Mouse (Mus musculus) adipose tissue, adult 10 weeks (tissue): ENCODE measurements around the gene Vmn2r94. TPM values are rescaled to one million over a fixed set of nuclear protein-coding genes. Genes with fewer than 3 reads are reported as not detected.

Experiments
- polyA plus RNA-seq: library from polyadenylated mRNA; stranded (reverse); fragments of 350-450 nt; fragmentation: Illumina TruSeq; extraction: RNeasy Lipid Tissue Mini Kit (QIAGEN cat#74804); gene quantifications from one replicate; pipeline ENCODE4 v1.2.3, GENCODE M21; 2014; ENCODE audit warnings: low read depth, low replicate concordance

The Vmn2r94 gene
- not detected for polyA plus RNA-seq

GRCm38 (mm10) chr17:18277656-18278055 lies at the start of gene Vmn2r94:
TSS of gene Vmn2r94 (minus strand) at chr17:18277756.

GRCm38 (mm10) chr17:18297799-18298198 lies 20.2 kb upstream of the Vmn2r94 start, which contains the start of gene Vmn2r93:
TSS of gene Vmn2r93 (plus strand) at chr17:18298099.

Other genes with a start within 250 kb of the Vmn2r94 start
- gene Vmn2r124, start 228.3 kb downstream of the Vmn2r94 start, polyA plus RNA-seq, result not detected
- not detected for gene Vmn2r91, start 192.7 kb downstream of the Vmn2r94 start, polyA plus RNA-seq
- gene Vmn2r92, start 125.9 kb downstream of the Vmn2r94 start, polyA plus RNA-seq, result not detected
- not detected for gene Vmn2r93, start 20.3 kb upstream of the Vmn2r94 start, polyA plus RNA-seq
- not detected for gene Vmn2r95, start 146.3 kb upstream of the Vmn2r94 start, polyA plus RNA-seq